Comparison of ENCODE assay signal across 31 mouse cellular contexts in genomic region chr2:61548021-61548420, GRCm38 (mm10). TPM values are rescaled to one million over a fixed set of nuclear protein-coding genes. Genes with fewer than 3 reads are reported as not detected.
DNase-seq lines count a peak whose midpoint lies in the region; ATAC-seq and TF ChIP-seq lines count a peak whose summit lies in the region.
"Had no signal": no experiment of that assay in that cellular context is flagged by ENCODE, and none has a peak within 500 bp of the region (broad histone marks: within the 10 kb centered on the region; RNA-seq: fewer than 3 reads in every experiment).

No protein-coding gene starts in this region.

- no peak overlapping the region for H3K9ac ChIP-seq in neural tube, embryonic 15.5 days (replicated peaks)
- H3K9ac ChIP-seq: embryonic facial prominence, embryonic 13.5 days; forebrain, embryonic 12.5 days; forebrain, postnatal 0 days; hindbrain, embryonic 14.5 days; liver, embryonic 14.5 days; midbrain, embryonic 15.5 days; neural tube, embryonic 12.5 days had no signal

- 78% methylated on average over 2 of the region's 2 CpGs for WGBS in neural tube, embryonic 15.5 days
- WGBS in embryonic facial prominence, embryonic 10.5 days: 54% methylated on average over 2 of the region's 2 CpGs
- WGBS in limb, embryonic 10.5 days: 20% methylated on average over 2 of the region's 2 CpGs

- no peaks in the 10 kb centered on the region for H3K27me3 ChIP-seq in neural tube, embryonic 15.5 days (replicated peaks)
- H3K27me3 ChIP-seq in embryonic facial prominence, embryonic 10.5 days (replicated peaks; ENCODE audit: low read depth, poor library complexity, severe bottlenecking): no peaks in the 10 kb centered on the region
- no peaks in the 10 kb centered on the region for H3K27me3 ChIP-seq in limb, embryonic 10.5 days (ENCODE audit: low read depth, poor library complexity, severe bottlenecking)
- H3K27me3 ChIP-seq: embryonic facial prominence, embryonic 13.5 days; forebrain, embryonic 12.5 days; midbrain, embryonic 15.5 days; neural tube, embryonic 12.5 days had no signal

- DNase-seq in neural tube, embryonic 10.5 days (ENCODE audit: extremely low spot score, low spot score): peak; percentile 21
- peak; percentile 58 for DNase-seq in embryonic facial prominence, embryonic 10.5 days (ENCODE audit: low spot score)
- DNase-seq in limb, embryonic 10.5 days (ENCODE audit: low spot score): peak; percentile 52
- DNase-seq in right cerebral cortex, postnatal 10 days (ENCODE audit: low spot score in 2 of 2): no peak
- no peak for DNase-seq in layer of hippocampus, adult 2 months (ENCODE audit: low spot score in 2 of 2)
- DNase-seq: adrenal gland, adult 8-10 months; cerebellum, adult 11 months; cerebellum, adult 9-10 months; forebrain, postnatal 0 days; gastrocnemius, postnatal 10 days; heart, adult 18-20 months; heart, postnatal 36 days; kidney, adult 9 months; kidney, postnatal 25 days; left cerebral cortex, postnatal 4 days; liver; lung, adult 2 months; lung, postnatal 10 days; thymus, postnatal 14 days had no signal

- H3K27ac ChIP-seq in neural tube, embryonic 15.5 days (replicated peaks): no peak overlapping the region
- no peak overlapping the region for H3K27ac ChIP-seq in embryonic facial prominence, embryonic 10.5 days (replicated peaks)
- no peak overlapping the region for H3K27ac ChIP-seq in limb, embryonic 10.5 days
- no peak overlapping the region for H3K27ac ChIP-seq in layer of hippocampus, adult 2 months
- H3K27ac ChIP-seq: embryonic facial prominence, embryonic 13.5 days; forebrain, embryonic 12.5 days; hindbrain, embryonic 14.5 days; liver, embryonic 14.5 days; midbrain, embryonic 10.5 days; midbrain, embryonic 15.5 days; neural tube, embryonic 12.5 days had no signal

- no peak overlapping the region for H3K4me2 ChIP-seq in neural tube, embryonic 15.5 days
- H3K4me2 ChIP-seq: embryonic facial prominence, embryonic 13.5 days; forebrain, embryonic 12.5 days; heart, embryonic 11.5 days; hindbrain, embryonic 14.5 days; midbrain, embryonic 15.5 days; neural tube, embryonic 12.5 days had no signal

- ATAC-seq in neural tube, embryonic 15.5 days (ENCODE audit: low FRiP score): no peak
- no peak for ATAC-seq in cerebellum, adult (ENCODE audit: insufficient number of reproducible peaks, low FRiP score, low TSS enrichment)
- ATAC-seq: forebrain, postnatal 0 days; intestine, postnatal 0 days; midbrain, embryonic 15.5 days had no signal

- no peaks in the 10 kb centered on the region for H3K4me1 ChIP-seq in neural tube, embryonic 15.5 days
- peaks cover 7% of the 10 kb centered on the region for H3K4me1 ChIP-seq in embryonic facial prominence, embryonic 10.5 days
- H3K4me1 ChIP-seq in limb, embryonic 10.5 days: peaks cover 6% of the 10 kb centered on the region
- H3K4me1 ChIP-seq: forebrain, embryonic 12.5 days; midbrain, embryonic 10.5 days; midbrain, embryonic 15.5 days; neural tube, embryonic 12.5 days had no signal

- H3K9me3 ChIP-seq in neural tube, embryonic 15.5 days (replicated peaks): no peaks in the 10 kb centered on the region
- no peaks in the 10 kb centered on the region for H3K9me3 ChIP-seq in embryonic facial prominence, embryonic 10.5 days
- H3K9me3 ChIP-seq in limb, embryonic 10.5 days (replicated peaks): no peaks in the 10 kb centered on the region
- H3K9me3 ChIP-seq: embryonic facial prominence, embryonic 13.5 days; forebrain, embryonic 12.5 days; G1E; midbrain, embryonic 10.5 days; midbrain, embryonic 15.5 days; neural tube, embryonic 12.5 days had no signal

- TF ChIP-seq CTCF in layer of hippocampus, adult 2 months (conservative IDR thresholded peaks at IDR 0.05): no peak

- no peaks in the 10 kb centered on the region for H3K36me3 ChIP-seq in neural tube, embryonic 15.5 days
- no peaks in the 10 kb centered on the region for H3K36me3 ChIP-seq in embryonic facial prominence, embryonic 10.5 days (replicated peaks)
- H3K36me3 ChIP-seq in limb, embryonic 10.5 days: no peaks in the 10 kb centered on the region
- H3K36me3 ChIP-seq: embryonic facial prominence, embryonic 13.5 days; forebrain, embryonic 12.5 days; G1E; midbrain, embryonic 10.5 days; midbrain, embryonic 15.5 days; neural tube, embryonic 12.5 days had no signal

- H3K4me3 ChIP-seq in neural tube, embryonic 15.5 days (replicated peaks): no peak overlapping the region
- H3K4me3 ChIP-seq in embryonic facial prominence, embryonic 10.5 days: no peak overlapping the region
- no peak overlapping the region for H3K4me3 ChIP-seq in limb, embryonic 10.5 days
- H3K4me3 ChIP-seq in layer of hippocampus, adult 2 months: no peak overlapping the region
- H3K4me3 ChIP-seq: embryonic facial prominence, embryonic 13.5 days; forebrain, embryonic 12.5 days; midbrain, embryonic 10.5 days; midbrain, embryonic 15.5 days; neural tube, embryonic 12.5 days had no signal

RNA-seq across cellular contexts. Expression of gene Tank, which starts 30.4 kb away (rescaled TPM):
- polyA plus RNA-seq in neural tube, embryonic 15.5 days (2015; fragmentation: Nextera tagmentation; extraction: Ambion mirVana): 25.2 and 26.1 TPM in 2 replicates
- polyA plus RNA-seq in embryonic facial prominence, embryonic 10.5 days (2016; fragmentation: Nextera tagmentation; extraction: Ambion mirVana): 23.4 and 25.7 TPM in 2 replicates
- 23.2 and 24.1 TPM in 2 replicates for polyA plus RNA-seq in limb, embryonic 10.5 days (2016; fragmentation: Nextera tagmentation; extraction: Ambion mirVana)
- total RNA-seq in layer of hippocampus, adult 2 months (2021): 10 to 100 TPM; 24.7 to 32.7 TPM

Comparison
In these comparisons a context has a peak if more than half of its experiments do, and no peak if none do; other contexts are left out.
1. DNase-seq: peak in neural tube, embryonic 10.5 days (single experiment), embryonic facial prominence, embryonic 10.5 days (single experiment) and limb, embryonic 10.5 days (single experiment); none in right cerebral cortex, postnatal 10 days (0 of 2) and layer of hippocampus, adult 2 months (0 of 2).